Mouse (Mus musculus): ENCODE measurements around the gene Jup.

Jup gene

GRCm38 (mm10) chr11:100397600-100398389 is at the start of gene Jup:
Gene Jup, minus strand, starts transcription at chr11:100397763.
- CTCF ChIA-PET: no interaction called here

- CTCF ChIA-PET: interaction anchor here (0.7 kb wide), 1 partner anchor 125 kb away, joined by 3 read pairs; no protein-coding TSS in a partner anchor
Measured at GRCm38 (mm10) chr11:100442625-100443024, 45.1 kb upstream of the Jup start.

- CTCF ChIA-PET: interaction anchor here (0.7 kb wide), 2 partner anchors 39 to 181 kb away, joined by 10 to 22 read pairs; no protein-coding TSS in a partner anchor
Measured at GRCm38 (mm10) chr11:100441797-100442196, 44.2 kb upstream of the Jup start, which contains the start of the genes Nt5c3b and Klhl10. Gene Nt5c3b, minus strand, starts transcription at chr11:100441808. Gene Klhl10, plus strand, starts transcription at chr11:100441917.

- CTCF ChIA-PET: interaction anchor here (0.7 kb wide), 1 partner anchor 182 kb away, joined by 10 read pairs; no protein-coding TSS in a partner anchor
Measured at GRCm38 (mm10) chr11:100440691-100441522, 43.3 kb upstream of the Jup start.

GRCm38 (mm10) chr11:100437901-100438300 is 40.3 kb upstream of the Jup start:
- CTCF ChIA-PET: interaction anchor here (0.7 kb wide), 1 partner anchor 14 kb away, joined by 6 read pairs; no protein-coding TSS in a partner anchor

GRCm38 (mm10) chr11:100435678-100436246 is 38.2 kb upstream of the Jup start:
- CTCF ChIA-PET: no interaction called here

GRCm38 (mm10) chr11:100432002-100432401 is 34.4 kb upstream of the Jup start:
- CTCF ChIA-PET: interaction anchor here (0.6 kb wide), 2 partner anchors 20 to 47 kb away, joined by 3 to 10 read pairs; no protein-coding TSS in a partner anchor

- CTCF ChIA-PET: no interaction called here
Measured at GRCm38 (mm10) chr11:100430052-100430451, 32.5 kb upstream of the Jup start.

GRCm38 (mm10) chr11:100428612-100429199 is 31.1 kb upstream of the Jup start:
- CTCF ChIA-PET: no interaction called here

GRCm38 (mm10) chr11:100426820-100427219 is 29.3 kb upstream of the Jup start:
- CTCF ChIA-PET: interaction anchor here (0.5 kb wide), 1 partner anchor 532 kb away, joined by 6 read pairs; no protein-coding TSS in a partner anchor

- CTCF ChIA-PET: no interaction called here
Measured at GRCm38 (mm10) chr11:100425851-100426250, 28.3 kb upstream of the Jup start.

GRCm38 (mm10) chr11:100423836-100424235 is 26.3 kb upstream of the Jup start:
- CTCF ChIA-PET: interaction anchor here (0.6 kb wide), 1 partner anchor 14 kb away, joined by 6 read pairs; no protein-coding TSS in a partner anchor

GRCm38 (mm10) chr11:100421537-100421936 is 24.0 kb upstream of the Jup start:
- CTCF ChIA-PET: no interaction called here

- CTCF ChIA-PET: no interaction called here
Measured at GRCm38 (mm10) chr11:100414914-100415822, 17.6 kb upstream of the Jup start, which contains the start of gene Fkbp10. Gene Fkbp10, plus strand, starts transcription at chr11:100415697.

- CTCF ChIA-PET: no interaction called here
Measured at GRCm38 (mm10) chr11:100414021-100414913, 16.7 kb upstream of the Jup start, which contains the start of gene P3h4. Gene P3h4, minus strand, starts transcription at chr11:100414836.

- CTCF ChIA-PET: no interaction called here
Measured at GRCm38 (mm10) chr11:100413541-100413940, 16.0 kb upstream of the Jup start.

GRCm38 (mm10) chr11:100411736-100412135 is 14.2 kb upstream of the Jup start:
- CTCF ChIA-PET: interaction anchor here (0.7 kb wide), 1 partner anchor 20 kb away, joined by 10 read pairs; no protein-coding TSS in a partner anchor

GRCm38 (mm10) chr11:100409686-100410085 is 12.1 kb upstream of the Jup start:
- CTCF ChIA-PET: no interaction called here
